Mouse (Mus musculus) embryonic facial prominence, embryonic 11.5 days (tissue): Measurements from ENCODE around the gene Ap5b1. TPM values are rescaled to one million over a fixed set of nuclear protein-coding genes. Genes with fewer than 3 reads are reported as not detected.
A peak's percentile ranks its signal among the peaks of the same experiment; 100 is the strongest.

Experiments used
- ATAC-seq: fragments of 200-750 bp; cut with Nextera tagmentation; replicated peaks from 2 replicates; pipeline ENCODE4 v1.8.0; 2017; ENCODE audit warnings: low read depth; ENCODE audit not compliant: insufficient number of reproducible peaks, low FRiP score, low TSS enrichment
- DNase-seq: peaks from one replicate; pipeline ENCODE4 v3.0.0-alpha.2; 2015; ENCODE audit warnings: low spot score
- H3K27ac ChIP-seq: fragments of 300-500 bp; sonication (generic); replicated peaks from 2 replicates; pipeline ENCODE4 v1.5.1; 2014; ENCODE audit warnings: mild to moderate bottlenecking, low read depth, low read length, control low read depth
- H3K27me3 ChIP-seq: fragments of 300-500 bp; sonication (generic); 2 replicates; pipeline ENCODE4 v1.6.1; 2014; ENCODE audit warnings: mild to moderate bottlenecking, low read length, moderate library complexity, mixed read lengths; ENCODE audit not compliant: control insufficient read depth, insufficient read depth
- H3K36me3 ChIP-seq: fragments of 300-500 bp; sonication (generic); replicated peaks from 2 replicates; pipeline ENCODE4 v1.6.1; 2014; ENCODE audit warnings: low read depth, mild to moderate bottlenecking, low read length, moderate library complexity, mixed read lengths; ENCODE audit not compliant: control insufficient read depth, insufficient read depth
- H3K4me1 ChIP-seq: fragments of 300-500 bp; sonication (generic); 2 replicates; pipeline ENCODE4 v1.6.1; 2014; ENCODE audit warnings: low read length, mixed read lengths; ENCODE audit not compliant: control insufficient read depth, insufficient read depth
- H3K4me2 ChIP-seq: fragments of 300-500 bp; sonication (generic); 2 replicates; pipeline ENCODE4 v1.6.1; 2014; ENCODE audit warnings: low read depth, mild to moderate bottlenecking, control low read depth, low read length, moderate library complexity
- H3K4me3 ChIP-seq: fragments of 300-500 bp; sonication (generic); 2 replicates; pipeline ENCODE4 v1.5.1; 2014; ENCODE audit warnings: low read depth, low read length, control low read depth
- H3K9ac ChIP-seq: fragments of 300-500 bp; sonication (generic); replicated peaks from 2 replicates; pipeline ENCODE4 v1.6.1; 2014; ENCODE audit warnings: mild to moderate bottlenecking, control low read depth, low read length
- H3K9me3 ChIP-seq: fragments of 300-500 bp; sonication (generic); replicated peaks from 2 replicates; pipeline ENCODE4 v1.6.1; 2016; ENCODE audit warnings: mild to moderate bottlenecking, low read length, inconsistent platforms, mixed read lengths; ENCODE audit not compliant: control insufficient read depth
- WGBS: fragments of 180-500 bp; shearing (Covaris S2); extraction: QIAGEN DNeasy Blood & Tissue Kit; methylation state at CpG from one replicate; pipeline ENCODE4 v1.1.7; 2014; 5-methylcytosine and 5-hydroxymethylcytosine counted together
- polyA plus RNA-seq: library from polyadenylated mRNA; unstranded; fragments of >200 nt; fragmentation: Nextera tagmentation; extraction: Ambion mirVana; gene quantifications from 2 replicates; pipeline ENCODE4 v1.2.1, GENCODE M21; 2014

Gene Ap5b1
- polyA plus RNA-seq, 1 experiment from 2014 or later, result 2.1 TPM

GRCm38 (mm10) chr19:5580776-5581175 lies 13.0 kb downstream of the Ap5b1 start:
- no peak overlapping the region for H3K9ac ChIP-seq
- H3K9me3 ChIP-seq, result no peaks in the 10 kb centered on the region
- H3K27ac ChIP-seq, result no peak overlapping the region
- H3K36me3 ChIP-seq, result no peaks in the 10 kb centered on the region
- no peak for ATAC-seq
- H3K4me2 ChIP-seq, result no peak overlapping the region
- WGBS, result 83% methylated on average over 6 of the region's 6 CpGs
- no peaks in the 10 kb centered on the region for H3K4me1 ChIP-seq
- H3K4me3 ChIP-seq, result no peak overlapping the region
- no peak for DNase-seq
- no peaks in the 10 kb centered on the region for H3K27me3 ChIP-seq

GRCm38 (mm10) chr19:5581995-5582394 lies 14.2 kb downstream of the Ap5b1 start:
- ATAC-seq (no peak), DNase-seq (no peak)
- 85% methylated on average over 2 of the region's 2 CpGs for WGBS
- H3K27me3 ChIP-seq, result no peaks in the 10 kb centered on the region
- no peak overlapping the region for H3K4me2 ChIP-seq
- H3K9me3 ChIP-seq, result no peaks in the 10 kb centered on the region
- H3K4me3 ChIP-seq, result no peak overlapping the region
- no peak overlapping the region for H3K27ac ChIP-seq
- H3K36me3 ChIP-seq, result no peaks in the 10 kb centered on the region
- H3K9ac ChIP-seq, result no peak overlapping the region
- no peaks in the 10 kb centered on the region for H3K4me1 ChIP-seq

- Histone ChIP-seq H3K4me1 (no peaks in the 10 kb centered on the region), H3K4me3 (no peak overlapping the region), H3K36me3 (no peaks in the 10 kb centered on the region), H3K9ac (no peak overlapping the region), H3K4me2 (no peak overlapping the region), H3K27me3 (no peaks in the 10 kb centered on the region), H3K9me3 (no peaks in the 10 kb centered on the region), H3K27ac (no peak overlapping the region)
- WGBS, result 77% methylated on average over 9 of the region's 9 CpGs
- DNase-seq (no peak), ATAC-seq (no peak)
Measured at GRCm38 (mm10) chr19:5589159-5589558, 21.3 kb downstream of the Ap5b1 start.

- no peak overlapping the region for H3K27ac ChIP-seq
- no peak overlapping the region for H3K4me3 ChIP-seq
- no peaks in the 10 kb centered on the region for H3K36me3 ChIP-seq
- 90% methylated on average over 6 of the region's 6 CpGs for WGBS
- DNase-seq (no peak), ATAC-seq (no peak)
- H3K9ac ChIP-seq, result no peak overlapping the region
- H3K4me2 ChIP-seq, result no peak overlapping the region
- H3K27me3 ChIP-seq, result no peaks in the 10 kb centered on the region
- no peaks in the 10 kb centered on the region for H3K4me1 ChIP-seq
- H3K9me3 ChIP-seq, result no peaks in the 10 kb centered on the region
Measured at GRCm38 (mm10) chr19:5591888-5592287, 24.1 kb downstream of the Ap5b1 start.

GRCm38 (mm10) chr19:5599224-5599623 lies 31.4 kb downstream of the Ap5b1 start:
- Histone ChIP-seq H3K9me3 (no peaks in the 10 kb centered on the region), H3K4me1 (no peaks in the 10 kb centered on the region; the same call in 1 of the 2 replicates), H3K4me3 (no peak overlapping the region), H3K27ac (no peak overlapping the region), H3K4me2 (no peak overlapping the region), H3K9ac (no peak overlapping the region), H3K27me3 (no peaks in the 10 kb centered on the region), H3K36me3 (peaks cover 5% of the 10 kb centered on the region)
- WGBS, result 74% methylated on average over 4 of the region's 4 CpGs
- no peak for ATAC-seq
- DNase-seq, result no peak

GRCm38 (mm10) chr19:5601752-5602541 lies 34.1 kb downstream of the Ap5b1 start, which contains the start of gene Rnaseh2c:
Rnaseh2c (plus strand) TSS chr19:5601873.
- peak; percentile 51 for ATAC-seq
- under 1% methylated on average over 64 of the region's 64 CpGs for WGBS

GRCm38 (mm10) chr19:5603664-5604063 lies 35.8 kb downstream of the Ap5b1 start:
- DNase-seq (no peak), ATAC-seq (no peak)
- no peak overlapping the region; the same call in 1 of the 2 replicates for H3K9ac ChIP-seq
- H3K27me3 ChIP-seq, result no peaks in the 10 kb centered on the region
- peaks cover 10% of the 10 kb centered on the region for H3K36me3 ChIP-seq
- no peaks in the 10 kb centered on the region; the same call in none of the 2 replicates for H3K4me1 ChIP-seq
- 80% methylated on average over 7 of the region's 7 CpGs for WGBS
- no peaks in the 10 kb centered on the region for H3K9me3 ChIP-seq
- no peak overlapping the region for H3K27ac ChIP-seq
- no peak overlapping the region for H3K4me3 ChIP-seq
- H3K4me2 ChIP-seq, result no peak overlapping the region

More at GRCm38 (mm10) chr19:5601752-5602541, 34.1 kb downstream of the Ap5b1 start, which contains the start of gene Rnaseh2c:
- H3K9me3 ChIP-seq, result no peaks in the 10 kb centered on the region
- H3K4me2 ChIP-seq, result peak within 1 kb of the TSS; percentile 87
- H3K36me3 ChIP-seq, result peaks cover 10% of the 10 kb centered on the region
- peak; percentile 92 for DNase-seq
- H3K27ac ChIP-seq, result peak within 1 kb of the TSS; percentile 80
- H3K9ac ChIP-seq, result peak within 1 kb of the TSS; percentile 97
- H3K4me1 ChIP-seq, result no peaks in the 10 kb centered on the region; the same call in none of the 2 replicates
- peak within 1 kb of the TSS; percentile 95 for H3K4me3 ChIP-seq
- H3K27me3 ChIP-seq, result no peaks in the 10 kb centered on the region

- ATAC-seq, result no peak
- Histone ChIP-seq H3K27me3 (no peaks in the 10 kb centered on the region), H3K27ac (no peak overlapping the region), H3K9ac (no peak overlapping the region), H3K4me1 (peaks cover 3% of the 10 kb centered on the region), H3K36me3 (peaks cover 10% of the 10 kb centered on the region), H3K4me2 (no peak overlapping the region; the same call in 1 of the 2 replicates), H3K4me3 (no peak overlapping the region), H3K9me3 (no peaks in the 10 kb centered on the region)
- DNase-seq, result no peak
- 90% methylated on average over 7 of the region's 7 CpGs for WGBS
Measured at GRCm38 (mm10) chr19:5605126-5605525, 37.3 kb downstream of the Ap5b1 start.
